Mouse (Mus musculus) midbrain, embryonic 16.5 days (tissue): Measurements from ENCODE around the gene Hdac11. TPM values are rescaled to one million over a fixed set of nuclear protein-coding genes. Genes with fewer than 3 reads are reported as not detected.
"Not testable (repeated sequence)": the region's sequence is repeated elsewhere in the genome, so short reads cannot be mapped to it uniquely, and the experiment has no call there.

Experiments
- ATAC-seq: fragments of 200-750 bp; cut with Nextera tagmentation; 2 replicates; pipeline ENCODE4 v1.8.0; 2017; ENCODE audit warnings: moderate TSS enrichment
- H3K27ac ChIP-seq: fragments of 300-500 bp; sonication (generic); 2 replicates; pipeline ENCODE4 v1.5.1; 2014; ENCODE audit warnings: mild to moderate bottlenecking, low read length, mixed read lengths
- H3K27me3 ChIP-seq: fragments of 300-500 bp; sonication (generic); 2 replicates; pipeline ENCODE4 v1.6.1; 2014; ENCODE audit warnings: low read depth, low read length, mixed read lengths; ENCODE audit not compliant: control insufficient read depth, insufficient read depth
- H3K36me3 ChIP-seq: fragments of 300-500 bp; sonication (generic); 2 replicates; pipeline ENCODE4 v1.6.1; 2014; ENCODE audit warnings: mild to moderate bottlenecking, low read length, moderate library complexity, mixed read lengths; ENCODE audit not compliant: control insufficient read depth, insufficient read depth
- H3K4me1 ChIP-seq: fragments of 300-500 bp; sonication (generic); 2 replicates; pipeline ENCODE4 v1.6.1; 2014; ENCODE audit warnings: mild to moderate bottlenecking, low read length, mixed read lengths; ENCODE audit not compliant: control insufficient read depth, insufficient read depth
- H3K4me2 ChIP-seq: fragments of 300-500 bp; sonication (generic); 2 replicates; pipeline ENCODE4 v1.6.1; 2014; ENCODE audit warnings: mild to moderate bottlenecking, low read length, mixed read lengths
- H3K4me3 ChIP-seq: fragments of 300-500 bp; sonication (generic); 2 replicates; pipeline ENCODE4 v1.5.1; 2014; ENCODE audit warnings: low read depth, mild to moderate bottlenecking, low read length, moderate library complexity, mixed read lengths
- H3K9ac ChIP-seq: fragments of 300-500 bp; sonication (generic); 2 replicates; pipeline ENCODE4 v1.6.1; 2014; ENCODE audit warnings: low read depth, low read length, mixed read lengths
- H3K9me3 ChIP-seq: fragments of 300-500 bp; sonication (generic); replicated peaks from 2 replicates; pipeline ENCODE4 v1.6.1; 2014; ENCODE audit warnings: mild to moderate bottlenecking, low read length, mixed read lengths; ENCODE audit not compliant: control insufficient read depth, poor library complexity, severe bottlenecking
- WGBS: fragments of 180-500 bp; shearing (Covaris S2); extraction: QIAGEN DNeasy Blood & Tissue Kit; methylation state at CpG from one replicate; pipeline ENCODE4 v1.1.7; 2014; 5-methylcytosine and 5-hydroxymethylcytosine counted together
- polyA plus RNA-seq: library from polyadenylated mRNA; unstranded; fragments of >200 nt; fragmentation: Nextera tagmentation; extraction: Ambion mirVana; gene quantifications from 2 replicates; pipeline ENCODE4 v1.2.1, GENCODE M21; 2015

Gene Hdac11
- polyA plus RNA-seq, 1 experiment from 2014 or later = 56.3 TPM

DNA sequence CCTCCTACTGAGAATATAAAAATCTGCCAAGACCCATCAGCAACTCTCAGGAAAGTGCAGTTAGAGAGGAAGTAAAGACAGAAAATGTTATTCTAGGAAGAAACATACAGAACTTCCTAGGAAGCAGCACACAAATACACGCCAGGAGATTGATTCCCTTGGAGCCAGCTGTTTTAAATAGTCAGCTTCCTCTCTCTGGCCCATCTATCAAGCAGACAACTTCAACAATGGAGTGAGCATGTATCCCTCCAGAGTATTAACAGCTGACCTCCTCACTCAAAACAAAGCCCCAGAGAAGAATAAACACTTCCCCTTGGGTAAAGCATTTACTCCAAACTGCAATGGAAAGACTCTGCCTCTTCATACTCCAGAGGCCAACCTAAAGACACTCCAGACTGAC, 41.3 kb upstream of the Hdac11 start:
- no peaks in the 10 kb centered on the region for H3K27me3 ChIP-seq
- no peaks in the 10 kb centered on the region for H3K9me3 ChIP-seq
- no peak overlapping the region for H3K9ac ChIP-seq
- no peak for ATAC-seq
- WGBS = 54% methylated on average over 1 of the region's 1 CpGs
- H3K4me1 ChIP-seq = peaks cover 24% of the 10 kb centered on the region
- no peak overlapping the region for H3K4me3 ChIP-seq
- H3K27ac ChIP-seq = no peak overlapping the region
- peak overlapping the region; percentile 82 for H3K4me2 ChIP-seq
- no peaks in the 10 kb centered on the region for H3K36me3 ChIP-seq

DNA sequence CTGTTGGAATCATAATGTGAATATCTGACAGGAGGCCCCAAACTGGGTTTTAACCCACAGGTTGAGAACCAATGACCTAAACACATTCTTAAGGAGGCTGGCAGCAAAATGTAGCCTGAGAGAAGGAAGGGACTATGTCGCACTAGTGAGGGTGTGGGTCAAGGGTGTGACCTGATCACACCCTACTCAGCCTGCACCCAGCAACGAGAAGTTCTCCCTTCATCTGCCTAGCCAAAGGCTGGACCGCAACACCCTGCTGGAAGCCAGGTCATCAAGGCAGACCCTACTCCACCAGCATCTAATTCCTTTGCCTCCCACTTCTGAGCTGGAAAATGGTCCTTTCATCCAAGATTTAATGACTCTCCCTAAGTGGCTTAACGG, 40.6 kb upstream of the Hdac11 start:
- ATAC-seq = 0 out of 2 replicates have a peak, but pooled peaks have one; percentile 2

GRCm38 (mm10) chr6:91116244-91117145, 40.0 kb upstream of the Hdac11 start, which contains the start of gene Nup210:
TSS of gene Nup210 (minus strand) at chr6:91116829.
- peak within 1 kb of the TSS; percentile 82 for H3K4me2 ChIP-seq
- peak within 1 kb of the TSS; percentile 72 for H3K9ac ChIP-seq
- H3K27me3 ChIP-seq = no peaks in the 10 kb centered on the region
- peak; percentile 95 for ATAC-seq
- no peaks in the 10 kb centered on the region for H3K9me3 ChIP-seq
- H3K4me3 ChIP-seq = peak within 1 kb of the TSS; percentile 67
- H3K27ac ChIP-seq = peak within 1 kb of the TSS; percentile 92
- H3K4me1 ChIP-seq = peaks cover 24% of the 10 kb centered on the region
- no peaks in the 10 kb centered on the region for H3K36me3 ChIP-seq
- WGBS = under 1% methylated on average over 88 of the region's 93 CpGs

More for the DNA sequence above, 40.6 kb upstream of the Hdac11 start:
- Histone ChIP-seq H3K27ac (peak overlapping the region; percentile 92), H3K4me3 (peak overlapping the region; percentile 67), H3K9ac (peak overlapping the region; percentile 72), H3K9me3 (no peaks in the 10 kb centered on the region), H3K27me3 (no peaks in the 10 kb centered on the region), H3K4me2 (peak overlapping the region; percentile 82), H3K36me3 (no peaks in the 10 kb centered on the region), H3K4me1 (peaks cover 24% of the 10 kb centered on the region)
- 20% methylated on average over 4 of the region's 4 CpGs for WGBS

GRCm38 (mm10) chr6:91117149-91117548, 39.3 kb upstream of the Hdac11 start:
- ATAC-seq = peak; percentile 57
- Histone ChIP-seq H3K4me2 (peak overlapping the region; percentile 82), H3K4me3 (peak overlapping the region; percentile 67), H3K27ac (peak overlapping the region; percentile 92), H3K4me1 (peaks cover 24% of the 10 kb centered on the region), H3K9ac (peak overlapping the region; percentile 72), H3K36me3 (no peaks in the 10 kb centered on the region), H3K9me3 (no peaks in the 10 kb centered on the region), H3K27me3 (no peaks in the 10 kb centered on the region)
- WGBS = 2% methylated on average over 9 of the region's 9 CpGs

- no peak for ATAC-seq
- Histone ChIP-seq H3K4me3 (no peak overlapping the region), H3K4me1 (peaks cover 24% of the 10 kb centered on the region), H3K27me3 (no peaks in the 10 kb centered on the region), H3K27ac (no peak overlapping the region), H3K4me2 (no peak overlapping the region), H3K9ac (no peak overlapping the region), H3K36me3 (no peaks in the 10 kb centered on the region), H3K9me3 (no peaks in the 10 kb centered on the region)
Observed at GRCm38 (mm10) chr6:91118526-91118925, 37.9 kb upstream of the Hdac11 start.

GRCm38 (mm10) chr6:91120206-91120605, 36.3 kb upstream of the Hdac11 start:
- no peak for ATAC-seq

DNA sequence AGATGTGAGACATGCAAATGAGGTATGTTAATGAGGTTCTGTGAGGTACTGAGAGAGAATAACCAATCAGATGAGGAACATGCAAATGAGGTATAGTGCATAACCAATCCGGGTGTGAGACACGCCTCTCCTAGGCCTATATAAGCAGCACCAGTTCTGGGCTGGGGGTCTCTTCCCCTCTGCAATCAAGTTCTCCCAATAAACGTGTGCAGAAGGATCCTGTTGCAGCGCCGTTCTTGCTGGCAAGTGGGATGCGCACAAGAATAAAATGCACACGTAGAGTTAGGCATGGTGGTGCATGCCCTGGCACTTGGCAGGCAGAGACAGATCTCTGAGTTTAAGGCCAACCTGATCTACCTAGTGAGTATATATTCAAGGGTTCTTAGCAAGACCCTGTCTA, 35.4 kb upstream of the Hdac11 start:
- not testable (repeated sequence) for H3K9me3 ChIP-seq, H3K27me3 ChIP-seq, H3K4me2 ChIP-seq, ATAC-seq, H3K9ac ChIP-seq, H3K36me3 ChIP-seq, H3K4me3 ChIP-seq, H3K27ac ChIP-seq, H3K4me1 ChIP-seq
- WGBS = 94% methylated on average over 6 of the region's 7 CpGs

More at GRCm38 (mm10) chr6:91120206-91120605, 36.3 kb upstream of the Hdac11 start:
- H3K4me3 ChIP-seq = no peak overlapping the region
- no peaks in the 10 kb centered on the region for H3K9me3 ChIP-seq
- H3K4me2 ChIP-seq = no peak overlapping the region
- no peaks in the 10 kb centered on the region for H3K27me3 ChIP-seq
- no peak overlapping the region for H3K27ac ChIP-seq
- WGBS = 77% methylated on average over 2 of the region's 2 CpGs
- H3K9ac ChIP-seq = no peak overlapping the region
- H3K4me1 ChIP-seq = peaks cover 17% of the 10 kb centered on the region
- no peaks in the 10 kb centered on the region for H3K36me3 ChIP-seq

GRCm38 (mm10) chr6:91123453-91123852, 33.0 kb upstream of the Hdac11 start:
- Histone ChIP-seq H3K4me2 (no peak overlapping the region), H3K9ac (no peak overlapping the region), H3K27ac (no peak overlapping the region), H3K4me3 (no peak overlapping the region), H3K4me1 (no peaks in the 10 kb centered on the region), H3K36me3 (no peaks in the 10 kb centered on the region), H3K9me3 (no peaks in the 10 kb centered on the region), H3K27me3 (no peaks in the 10 kb centered on the region)
- no peak for ATAC-seq
- 87% methylated on average over 3 of the region's 3 CpGs for WGBS
